Mouse (Mus musculus) CD4-positive, CD25-positive, alpha-beta regulatory T cell, adult 4 months (primary cell): Measurements from ENCODE around the gene Olfr959. TPM values are rescaled to one million over a fixed set of nuclear protein-coding genes. Genes with fewer than 3 reads are reported as not detected.

ENCODE experiments used
- ATAC-seq: one replicate; pipeline ENCODE4 v1.8.0; 2017
- polyA plus RNA-seq, 2 experiments: library from polyadenylated mRNA; unstranded; fragments of 100-300 nt; shearing (Covaris generic); gene quantifications; one replicate each; pipeline ENCODE4 v1.2.1; 2017

Gene Olfr959
- not detected for polyA plus RNA-seq

DNA sequence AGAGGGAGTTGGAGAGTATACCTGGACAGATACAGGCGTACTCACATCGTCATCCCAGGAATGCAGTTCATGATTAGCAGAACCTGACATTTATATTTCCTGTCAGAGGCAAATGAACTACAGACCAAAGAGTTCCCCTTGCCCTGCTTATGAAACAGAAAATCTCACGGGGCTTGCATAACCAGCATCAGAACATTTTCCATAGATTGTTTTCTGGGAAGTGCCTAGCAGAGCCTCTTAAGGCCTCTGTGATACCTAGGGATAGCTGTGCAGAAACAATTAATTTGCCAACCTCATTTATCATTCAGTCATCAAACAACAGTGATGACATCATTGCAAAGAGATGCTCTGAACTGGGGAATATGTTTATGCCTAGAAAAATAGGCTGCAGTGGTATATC is at the start of gene Olfr959:
Olfr959 (minus strand) TSS at position 101 of the 400 bp plus-strand sequence.
- ATAC-seq: no peak

DNA sequence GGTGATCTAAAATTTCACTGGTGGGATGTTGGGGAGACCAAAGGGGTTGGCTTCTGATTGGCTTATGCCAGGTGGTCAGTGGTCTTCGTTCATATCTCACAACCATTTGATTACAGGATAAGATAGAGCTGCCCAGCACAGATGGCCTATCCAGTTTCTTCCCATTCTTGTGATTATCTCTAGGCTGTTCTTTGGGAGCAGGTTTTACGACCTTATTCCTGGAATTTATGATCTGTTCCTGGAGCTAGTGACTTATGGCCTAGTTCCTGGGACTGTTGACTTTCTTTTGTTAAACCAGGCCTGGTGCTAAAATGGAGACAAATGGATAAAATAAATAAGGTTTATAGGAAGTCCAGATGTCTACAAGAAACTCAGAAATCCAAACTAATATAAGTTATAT is 49.3 kb upstream of the Olfr959 start:
- ATAC-seq: no peak

DNA sequence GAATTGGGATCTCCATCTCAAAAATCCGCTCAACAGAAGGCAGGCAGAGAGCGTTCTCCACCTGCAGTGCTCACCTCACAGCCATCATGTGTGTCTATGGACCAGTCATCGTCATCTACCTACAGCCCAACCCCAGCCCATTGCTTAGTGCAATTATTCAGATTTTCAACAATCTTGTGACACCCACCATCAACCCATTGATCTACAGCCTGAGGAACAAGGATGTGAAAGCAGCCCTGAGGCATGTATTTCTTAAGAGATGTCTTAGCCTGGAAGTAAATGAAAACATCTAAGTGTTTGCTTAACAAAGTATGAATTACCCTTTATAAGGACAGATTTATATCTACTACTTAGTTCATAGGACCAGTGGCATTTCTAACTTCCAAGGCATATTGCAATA is 48.4 kb upstream of the Olfr959 start:
- no peak for ATAC-seq

DNA sequence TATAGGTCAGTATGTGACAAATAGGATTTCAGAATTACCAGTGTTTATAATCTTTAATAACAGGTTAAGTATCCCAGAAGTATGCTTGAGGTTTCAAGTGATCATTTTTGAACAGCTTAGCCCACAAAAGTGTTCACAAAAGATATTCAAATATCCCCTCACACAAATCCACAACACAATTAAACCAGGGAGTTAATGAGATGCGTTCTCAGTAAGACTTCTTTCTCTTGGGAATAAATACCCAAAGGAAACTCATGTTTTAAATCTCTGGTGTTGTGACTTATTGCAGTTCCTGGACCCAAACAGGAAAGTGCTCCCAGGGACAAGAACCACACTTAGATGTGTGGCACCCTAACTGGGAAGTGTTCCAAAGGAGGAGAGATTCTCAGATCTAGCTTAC is 45.7 kb upstream of the Olfr959 start, which contains the start of gene Olfr960:
Olfr960 (plus strand) TSS at position 301 of the 400 bp plus-strand sequence.
- ATAC-seq: no peak

DNA sequence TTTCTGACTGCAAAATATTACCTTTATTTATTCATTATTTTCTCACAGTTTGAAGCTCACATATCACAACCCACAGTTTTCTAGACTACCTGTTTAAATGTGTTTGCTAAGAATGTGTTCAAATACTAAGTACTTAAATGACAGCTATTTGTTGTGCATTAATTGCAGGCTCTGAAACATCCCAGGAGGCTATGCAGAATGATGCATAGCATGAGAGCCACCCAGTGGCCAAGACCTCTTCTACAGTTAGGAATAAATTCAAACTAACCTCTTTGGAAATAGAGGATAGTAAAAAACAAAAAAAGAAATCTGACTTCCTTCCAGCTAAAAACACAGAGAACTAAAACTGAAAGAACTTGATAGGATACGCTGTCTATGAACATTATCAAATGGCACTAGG is 36.6 kb upstream of the Olfr959 start:
- ATAC-seq: no peak

DNA sequence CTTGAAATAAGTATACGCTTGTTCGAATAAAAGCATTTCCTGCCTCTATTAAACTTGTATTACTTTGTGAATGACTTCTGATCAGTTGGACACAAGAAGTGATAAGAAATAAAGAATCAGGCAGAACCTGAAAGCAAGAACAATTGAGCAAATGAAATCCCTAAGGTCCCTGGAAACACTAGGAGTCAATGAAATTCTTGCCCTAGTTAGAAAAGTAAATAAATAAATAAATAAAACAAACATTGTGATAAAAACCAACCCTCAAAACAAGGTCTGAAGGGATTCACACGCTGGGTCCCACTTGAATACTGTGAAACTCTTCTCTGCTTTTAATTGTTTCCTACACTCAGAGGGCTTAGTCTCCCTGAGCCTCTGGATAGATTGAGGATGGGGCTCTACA is 35.0 kb upstream of the Olfr959 start, which contains the start of gene Olfr148:
Olfr148 (plus strand) TSS at position 301 of the 400 bp plus-strand sequence.
- ATAC-seq: no peak

DNA sequence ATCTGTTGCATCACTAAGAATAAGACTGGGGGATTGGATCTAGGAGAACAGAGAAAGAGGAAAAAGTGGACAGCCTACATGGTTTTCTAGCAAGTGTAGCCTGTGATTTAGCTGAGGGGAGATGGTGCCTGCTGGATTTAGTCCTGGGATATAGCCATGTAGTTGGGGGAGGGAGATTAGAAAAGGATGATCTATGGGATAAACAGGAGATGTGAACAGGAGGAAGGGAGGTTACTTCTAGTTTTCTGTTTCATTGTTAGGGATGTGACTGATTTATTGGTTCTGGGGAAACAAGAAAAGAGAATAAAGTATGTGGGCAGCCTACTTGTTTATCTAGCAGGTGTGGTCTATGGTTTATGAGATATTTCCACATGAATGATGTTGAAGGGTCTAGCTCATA is 33.1 kb upstream of the Olfr959 start:
- ATAC-seq: no peak

DNA sequence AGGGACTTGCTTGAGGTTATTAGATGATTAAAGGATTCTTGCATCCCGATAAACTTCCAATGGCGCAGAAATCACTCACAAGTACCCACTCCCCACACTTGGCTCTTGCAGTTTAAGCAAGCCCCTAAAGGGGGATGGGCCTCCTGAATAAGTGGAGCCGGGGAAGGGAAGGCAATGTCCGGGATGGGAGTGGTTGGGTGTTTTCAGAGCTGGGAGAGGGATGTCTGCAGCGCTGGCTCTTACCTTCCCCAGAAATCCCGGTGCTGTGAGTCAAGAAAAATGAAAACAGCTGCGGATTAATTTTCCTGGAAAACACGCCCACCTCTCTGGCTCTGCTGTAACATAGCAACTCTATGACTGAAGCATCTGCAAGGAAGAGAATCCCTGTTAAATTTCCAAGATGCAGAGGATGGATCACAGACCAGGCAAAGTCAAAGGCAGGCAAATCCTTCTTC is 28.7 kb upstream of the Olfr959 start, which contains the start of gene AW551984:
AW551984 (minus strand) TSS at position 405 of the 455 bp plus-strand sequence.
- ATAC-seq: no peak

DNA sequence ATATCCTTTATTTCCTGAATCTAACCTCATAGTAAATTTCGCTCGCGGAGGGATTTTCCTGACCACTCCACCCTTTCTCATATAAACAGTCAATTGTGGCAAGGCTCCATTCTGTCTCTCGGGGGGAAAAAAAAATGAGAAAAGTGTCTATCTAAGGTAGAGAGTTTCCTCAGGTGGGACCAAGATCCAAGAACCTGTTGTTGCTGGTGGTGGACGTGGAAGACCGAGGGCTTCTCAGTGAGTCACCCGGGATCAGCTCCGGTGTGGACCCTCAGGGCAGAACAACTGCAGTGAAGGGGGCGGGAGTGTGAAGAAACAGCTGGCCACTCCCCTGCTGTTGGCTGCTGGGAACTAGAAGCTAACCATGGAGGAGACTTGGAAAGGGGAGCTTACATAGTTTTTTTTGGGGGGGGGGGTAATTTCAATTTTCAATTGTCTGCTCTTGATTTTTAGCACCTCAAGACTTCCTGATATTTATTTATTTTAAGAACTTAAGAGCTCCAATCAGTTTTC is 28.0 kb upstream of the Olfr959 start:
- ATAC-seq: no peak

DNA sequence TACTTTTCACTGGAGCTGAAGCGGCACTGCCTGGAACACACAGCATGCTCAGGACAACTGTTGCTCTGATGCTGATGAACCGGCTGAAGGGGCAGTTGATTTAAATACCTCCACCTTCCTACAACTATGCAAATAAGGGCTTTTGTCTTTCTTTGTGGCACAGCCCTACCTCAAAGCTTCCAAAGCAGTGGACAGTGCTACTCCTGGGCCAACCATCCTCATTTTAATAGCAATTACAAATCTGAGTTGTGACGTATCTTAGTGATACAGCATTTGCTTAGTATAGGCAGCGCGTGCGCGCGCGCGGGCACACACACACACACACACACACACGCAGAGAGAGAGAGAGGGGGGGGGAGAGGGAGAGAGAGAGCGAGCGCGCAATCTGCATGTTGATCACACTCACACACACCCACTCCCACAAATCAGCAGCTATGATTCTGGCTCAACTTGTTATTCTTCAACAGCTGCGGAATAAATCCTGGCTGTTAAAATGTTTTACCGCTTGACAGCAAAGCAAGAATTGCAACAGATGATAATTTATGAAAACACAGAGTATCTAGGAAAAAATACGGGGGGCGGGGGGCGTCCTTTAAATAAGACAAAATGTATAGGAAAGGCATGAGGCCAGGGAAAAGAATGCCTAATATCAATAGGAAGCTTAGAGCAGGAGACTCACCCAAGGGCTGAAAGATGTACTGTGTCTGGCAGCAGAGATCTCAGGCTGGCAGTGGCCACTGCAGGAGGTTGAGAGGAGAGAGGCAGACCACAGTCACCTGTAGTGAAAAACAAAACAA is 27.4 kb upstream of the Olfr959 start:
- ATAC-seq: no peak

DNA sequence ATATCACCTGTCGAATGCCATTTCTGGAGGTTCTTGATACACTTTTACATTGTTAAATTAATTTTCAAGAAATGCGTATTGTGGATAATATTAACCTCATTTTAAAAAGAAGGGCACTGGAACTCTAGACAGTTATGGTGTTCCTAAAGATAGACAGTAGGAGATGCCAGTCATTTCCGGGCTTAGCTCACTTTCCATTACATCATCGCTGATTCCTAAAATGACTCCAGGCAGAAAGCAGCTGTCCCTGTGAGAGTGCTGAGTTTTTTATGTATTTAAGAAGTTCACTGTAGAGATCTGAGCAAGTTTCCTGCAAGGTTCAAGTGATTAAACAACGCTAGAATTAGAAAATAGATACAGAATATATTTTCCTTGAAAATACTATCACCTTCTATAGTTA is 1.7 kb upstream of the Olfr959 start:
- ATAC-seq: no peak

DNA sequence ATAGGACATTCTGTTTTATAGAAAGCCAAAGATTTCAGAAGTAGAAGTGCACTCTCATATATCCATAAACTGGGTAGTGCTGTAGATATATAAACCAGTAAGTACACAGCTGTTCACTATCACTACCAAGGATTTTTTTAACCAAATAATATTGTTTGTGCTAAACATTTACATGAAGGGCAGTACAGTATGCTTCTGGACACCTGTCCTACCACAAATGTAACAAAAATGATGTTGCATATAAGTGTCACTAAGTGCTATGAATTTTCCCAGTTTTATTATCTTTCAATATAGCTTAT is 17.1 kb downstream of the Olfr959 start:
- ATAC-seq: no peak

DNA sequence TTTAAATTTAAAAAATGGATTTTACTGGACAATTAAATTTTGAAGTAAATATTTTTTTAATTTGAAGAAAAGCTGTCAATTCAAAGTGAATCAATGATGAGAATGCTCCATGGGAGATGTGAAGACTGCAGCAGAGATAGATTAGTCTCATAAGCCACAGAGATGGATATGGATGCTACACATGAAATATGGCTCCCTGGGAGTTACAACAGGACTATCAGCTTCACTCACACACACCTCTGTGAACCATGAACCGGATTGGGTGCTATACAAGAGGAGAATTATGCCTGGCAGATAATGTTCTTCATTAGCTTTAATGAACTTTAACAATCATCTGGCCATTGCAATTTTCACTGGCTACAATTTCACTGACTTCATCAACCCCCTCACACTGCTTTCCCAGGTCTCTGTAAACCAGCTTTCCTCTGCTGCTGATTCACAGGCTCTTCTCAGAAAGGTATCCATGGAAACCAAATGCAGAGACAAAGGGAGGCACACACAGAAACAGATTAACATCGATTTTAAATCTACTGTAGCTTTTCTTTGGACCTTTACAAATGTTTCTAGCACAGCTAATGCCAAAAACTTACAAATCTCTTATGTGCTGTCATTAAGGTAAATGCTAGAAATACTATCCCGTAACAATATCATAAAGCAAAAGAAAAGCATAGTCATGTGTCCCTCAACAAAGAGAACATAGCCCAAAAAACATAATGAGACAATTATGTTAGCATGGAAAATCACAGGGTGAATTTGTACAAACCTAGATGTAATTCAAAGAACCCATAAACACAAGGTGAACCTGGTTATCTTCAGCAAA is 17.6 kb downstream of the Olfr959 start:
- ATAC-seq: no peak

DNA sequence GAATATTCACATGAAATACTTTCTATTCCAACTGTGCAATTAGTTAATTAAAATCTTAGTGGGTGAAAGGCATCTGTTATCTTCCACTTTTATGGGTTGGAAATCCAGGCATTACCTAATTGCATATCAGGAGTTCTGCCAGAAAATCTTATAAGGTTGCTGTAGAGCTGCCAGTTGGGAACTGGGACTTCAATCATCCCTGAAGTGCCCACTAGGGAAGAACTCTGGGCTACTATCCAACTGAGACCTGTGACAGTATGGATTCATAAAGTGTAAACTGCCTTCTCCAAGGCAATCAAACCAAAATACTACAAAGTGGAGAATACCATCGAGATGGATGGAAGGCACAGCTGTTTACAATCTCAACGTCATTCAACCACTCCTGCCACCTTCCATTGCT is 21.4 kb downstream of the Olfr959 start, which contains the start of gene Olfr958:
Olfr958 (minus strand) TSS at position 109 of the 400 bp plus-strand sequence.
- no peak for ATAC-seq

DNA sequence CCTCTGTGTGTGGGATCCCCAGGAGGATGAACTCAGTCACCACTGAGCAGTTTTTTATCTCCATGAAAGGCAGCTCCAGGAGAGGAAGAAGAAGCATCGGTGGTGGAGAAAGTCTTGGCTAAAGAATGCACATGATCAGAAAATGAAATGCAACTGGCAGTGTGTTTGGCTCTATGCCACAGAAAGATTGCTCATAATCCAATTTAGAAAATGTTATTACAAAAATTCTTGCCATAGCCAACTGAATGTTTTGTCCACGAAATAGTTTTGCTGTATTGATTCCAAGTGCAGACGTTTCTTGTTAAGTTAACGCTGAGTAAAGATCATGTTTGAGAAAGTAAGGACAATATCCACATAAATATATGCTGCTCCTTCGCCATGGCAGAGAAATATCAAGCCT is 24.6 kb downstream of the Olfr959 start:
- ATAC-seq: no peak

DNA sequence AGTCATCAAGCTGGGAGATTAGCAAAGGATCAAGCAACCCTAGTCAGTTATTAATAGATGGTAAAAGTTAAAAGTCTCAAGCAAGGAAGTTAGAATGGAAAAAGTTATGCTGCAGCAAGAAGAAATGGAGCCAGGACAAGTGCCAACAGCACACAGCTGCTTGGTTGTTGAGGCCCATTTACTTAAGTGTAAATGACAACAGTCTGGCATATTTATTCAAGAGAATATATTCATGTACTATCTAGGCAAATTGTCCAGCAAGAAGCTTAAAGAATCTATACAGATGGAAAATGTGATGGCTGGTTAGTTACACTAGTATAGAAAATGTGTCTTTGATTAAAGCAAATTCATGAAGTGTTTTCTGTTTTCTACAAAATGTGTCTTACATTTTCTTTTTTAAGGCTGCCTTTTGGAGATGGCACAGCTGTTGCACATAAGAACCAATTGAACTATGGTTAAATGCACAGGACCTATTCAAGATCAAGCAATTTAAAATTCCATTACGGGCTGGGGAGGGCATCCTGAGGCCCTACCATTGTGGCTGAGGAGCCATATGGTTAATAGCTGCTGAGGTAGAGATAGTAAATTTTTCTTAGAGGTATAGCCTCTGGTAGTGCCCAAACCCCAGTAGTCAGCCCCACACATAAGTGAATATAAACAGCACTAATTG is 51.6 kb downstream of the Olfr959 start:
- no peak for ATAC-seq

Other genes with a start within 250 kb of the Olfr959 start
- not detected for gene Olfr948, start 249.5 kb downstream of the Olfr959 start, polyA plus RNA-seq
- gene Olfr951, start 188.2 kb downstream of the Olfr959 start, polyA plus RNA-seq: not detected
- not detected for gene Olfr952, start 148.4 kb downstream of the Olfr959 start, polyA plus RNA-seq
- not detected for gene Olfr954, start 118.9 kb downstream of the Olfr959 start, polyA plus RNA-seq
- not detected for gene Olfr955, start 103.6 kb downstream of the Olfr959 start, polyA plus RNA-seq
- not detected for gene Olfr44, start 81.6 kb downstream of the Olfr959 start, polyA plus RNA-seq
- not detected for gene Olfr957, start 59.8 kb downstream of the Olfr959 start, polyA plus RNA-seq
- not detected for gene Olfr958, start 21.5 kb downstream of the Olfr959 start, polyA plus RNA-seq
- gene AW551984, start 28.8 kb upstream of the Olfr959 start, polyA plus RNA-seq: not detected
- not detected for gene Olfr148, start 35.1 kb upstream of the Olfr959 start, polyA plus RNA-seq
- not detected for gene Olfr960, start 45.8 kb upstream of the Olfr959 start, polyA plus RNA-seq
- not detected for gene Olfr961, start 69.5 kb upstream of the Olfr959 start, polyA plus RNA-seq
- not detected for gene Olfr963, start 91.6 kb upstream of the Olfr959 start, polyA plus RNA-seq
- gene Olfr149, start 131.5 kb upstream of the Olfr959 start, polyA plus RNA-seq: not detected
- not detected for gene Olfr965, start 135.8 kb upstream of the Olfr959 start, polyA plus RNA-seq
- gene Olfr150, start 155.4 kb upstream of the Olfr959 start, polyA plus RNA-seq: under 1 TPM in 1 of 2 experiments, not detected in 1; 0.35 TPM
- gene Olfr967, start 170.7 kb upstream of the Olfr959 start, polyA plus RNA-seq: not detected
- not detected for gene Olfr968, start 207.7 kb upstream of the Olfr959 start, polyA plus RNA-seq
- not detected for gene Olfr969, start 215.4 kb upstream of the Olfr959 start, polyA plus RNA-seq
- gene Olfr970, start 233.3 kb upstream of the Olfr959 start, polyA plus RNA-seq: not detected